Mouse (Mus musculus): ENCODE measurements around the gene Metap1. TPM values are rescaled to one million over a fixed set of nuclear protein-coding genes. Genes with fewer than 3 reads are reported as not detected.

Gene Metap1
- total and polyA plus RNA-seq, 3 experiments, result 57.4 to 96.3 (median 71.0) TPM

GRCm38 (mm10) chr3:138423664-138424063 lies 65.7 kb downstream of the Metap1 start:
- TF ChIP-seq ELF1 (IDR thresholded peaks at IDR 0.05; ENCODE audit: low read depth, low read length), result no peak
- TF ChIP-seq SIN3A (IDR thresholded peaks at IDR 0.05; ENCODE audit: low read length), result no peak
- TF ChIP-seq MYC (IDR thresholded peaks at IDR 0.05; ENCODE audit: low read depth, low read length), result no peak
- TF ChIP-seq BHLHE40 (IDR thresholded peaks at IDR 0.05; ENCODE audit: borderline replicate concordance, low read depth, low read length), result no peak
- TF ChIP-seq MYB (IDR thresholded peaks at IDR 0.05; ENCODE audit: low read depth, low read length), result no peak
- no peak for TF ChIP-seq MEF2A (IDR thresholded peaks at IDR 0.05; ENCODE audit: extremely low read depth, insufficient replicate concordance, low read depth, low read length, poor library complexity, severe bottlenecking)
- no peak for TF ChIP-seq EP300 (IDR thresholded peaks at IDR 0.05; ENCODE audit: low read depth in 1 of 2, low read length in 2 of 2)
- no peak for TF ChIP-seq POLR2AphosphoS2 (IDR thresholded peaks at IDR 0.05; ENCODE audit: low read length)
- no peak for TF ChIP-seq MAZ (IDR thresholded peaks at IDR 0.05; ENCODE audit: low read depth, low read length)
- no peak for TF ChIP-seq ZKSCAN1 (IDR thresholded peaks at IDR 0.05; ENCODE audit: low read depth, low read length)
- no peak for TF ChIP-seq NELFE (IDR thresholded peaks at IDR 0.05; ENCODE audit: low read depth, low read length)
- TF ChIP-seq ZMIZ1 (IDR thresholded peaks at IDR 0.05; ENCODE audit: low read depth, low read length), result no peak
- no peaks in the 10 kb centered on the region for H3K9me3 ChIP-seq (replicated peaks; ENCODE audit: insufficient read depth, low read length)
- no peak for DNase-seq (ENCODE audit: low read depth, low spot score)
- no peak overlapping the region for H3K9ac ChIP-seq (ENCODE audit: control insufficient read depth, low read depth, low read length, poor library complexity, severe bottlenecking)
- no peak overlapping the region for H3K4me3 ChIP-seq (ENCODE audit: control insufficient read depth in 1 of 2, insufficient read depth in 1 of 2, low read depth in 2 of 2, low read length in 2 of 2)
- no peaks in the 10 kb centered on the region for H3K79me2 ChIP-seq (ENCODE audit: control insufficient read depth, insufficient read depth, low read length, poor library complexity)
- no peaks in the 10 kb centered on the region for H3K4me1 ChIP-seq (ENCODE audit: control insufficient read depth in 1 of 2, insufficient read depth in 2 of 2, low read length in 2 of 2)
- no peak overlapping the region for H3K27ac ChIP-seq (ENCODE audit: control insufficient read depth, low read depth, low read length)
- H3K36me3 ChIP-seq (ENCODE audit: control insufficient read depth in 1 of 2, insufficient read depth in 2 of 2, low read length in 2 of 2), result no peaks in the 10 kb centered on the region
- H3K27me3 ChIP-seq (ENCODE audit: control insufficient read depth in 1 of 2, insufficient read depth in 2 of 2, low read length in 2 of 2), result peaks cover 11 to 15% of the 10 kb centered on the region in 2 experiments

GRCm38 (mm10) chr3:138420385-138420784 lies 68.9 kb downstream of the Metap1 start:
- Histone ChIP-seq H3K27ac (ENCODE audit: control insufficient read depth, low read depth, low read length) (no peak overlapping the region), H3K9ac (ENCODE audit: control insufficient read depth, low read depth, low read length, poor library complexity, severe bottlenecking) (no peak overlapping the region), H3K27me3 (ENCODE audit: control insufficient read depth in 1 of 2, insufficient read depth in 2 of 2, low read length in 2 of 2) (peaks cover 14 to 21% of the 10 kb centered on the region in 2 experiments), H3K4me1 (ENCODE audit: control insufficient read depth in 1 of 2, insufficient read depth in 2 of 2, low read length in 2 of 2) (no peaks in the 10 kb centered on the region), H3K79me2 (ENCODE audit: control insufficient read depth, insufficient read depth, low read length, poor library complexity) (no peaks in the 10 kb centered on the region), H3K9me3 (replicated peaks; ENCODE audit: insufficient read depth, low read length) (no peaks in the 10 kb centered on the region), H3K4me3 (ENCODE audit: control insufficient read depth in 1 of 2, insufficient read depth in 1 of 2, low read depth in 2 of 2, low read length in 2 of 2) (no peak overlapping the region), H3K36me3 (ENCODE audit: control insufficient read depth in 1 of 2, insufficient read depth in 2 of 2, low read length in 2 of 2) (no peaks in the 10 kb centered on the region)
- TF ChIP-seq NRF1 (IDR thresholded peaks at IDR 0.05; ENCODE audit: insufficient read depth, low read depth, low read length, poor library complexity, severe bottlenecking) (no peak), ZMIZ1 (IDR thresholded peaks at IDR 0.05; ENCODE audit: low read depth, low read length) (no peak), USF2 (IDR thresholded peaks at IDR 0.05; ENCODE audit: borderline replicate concordance in 1 of 2, insufficient read depth in 1 of 2, low read depth in 1 of 2, low read length in 2 of 2) (no peak), TAL1 (IDR thresholded peaks at IDR 0.05; ENCODE audit: low read length) (no peak), MAX (IDR thresholded peaks at IDR 0.05; ENCODE audit: low read length) (no peak), MYC (IDR thresholded peaks at IDR 0.05; ENCODE audit: low read depth, low read length) (no peak), USF1 (IDR thresholded peaks at IDR 0.05; ENCODE audit: low read depth, low read length) (no peak), TCF12 (IDR thresholded peaks at IDR 0.05; ENCODE audit: low read depth, low read length) (no peak), MAFK (IDR thresholded peaks at IDR 0.05; ENCODE audit: borderline replicate concordance, low read depth, low read length) (no peak), TBP (IDR thresholded peaks at IDR 0.05; ENCODE audit: low read depth, low read length) (no peak), GABPA (IDR thresholded peaks at IDR 0.05; ENCODE audit: low read depth, low read length) (no peak), BHLHE40 (IDR thresholded peaks at IDR 0.05; ENCODE audit: borderline replicate concordance, low read depth, low read length) (no peak), ELF1 (IDR thresholded peaks at IDR 0.05; ENCODE audit: low read depth, low read length) (no peak), MYB (IDR thresholded peaks at IDR 0.05; ENCODE audit: low read depth, low read length) (no peak), RAD21 (IDR thresholded peaks at IDR 0.05; ENCODE audit: low read depth, low read length) (no peak), MXI1 (IDR thresholded peaks at IDR 0.05; ENCODE audit: low read depth, low read length) (no peak), POLR2AphosphoS5 (IDR thresholded peaks at IDR 0.05; ENCODE audit: borderline replicate concordance, low read depth, low read length) (no peak), SMC3 (IDR thresholded peaks at IDR 0.05; ENCODE audit: low read depth, low read length) (no peak)
- no peak for DNase-seq (ENCODE audit: low read depth, low spot score)

Measured in MEL (cell line).